Mouse (Mus musculus) heart, postnatal 25 days (tissue): ENCODE data around the gene Scel. TPM values are rescaled to one million over a fixed set of nuclear protein-coding genes. Genes with fewer than 3 reads are reported as not detected.
"Not testable (repeated sequence)": the region's sequence is repeated elsewhere in the genome, so short reads cannot be mapped to it uniquely, and the experiment has no call there.

Experiments used
- DNase-seq: peaks from one replicate; pipeline ENCODE4 v3.0.0; 2022; ENCODE audit warnings: low spot score
- intact Hi-C: fragments of 180-260 bp; cut with DNase I; formaldehyde crosslinking; loops from one replicate; pipeline ENCODE4 v1.15.1; 2025
- total RNA-seq, 2 experiments: library from RNA; stranded (reverse); gene quantifications; 2 replicates each; pipeline ENCODE4 v1.2.3; 2021

Gene Scel
- total RNA-seq = under 1 TPM; 0.28 to 0.49 TPM

DNA sequence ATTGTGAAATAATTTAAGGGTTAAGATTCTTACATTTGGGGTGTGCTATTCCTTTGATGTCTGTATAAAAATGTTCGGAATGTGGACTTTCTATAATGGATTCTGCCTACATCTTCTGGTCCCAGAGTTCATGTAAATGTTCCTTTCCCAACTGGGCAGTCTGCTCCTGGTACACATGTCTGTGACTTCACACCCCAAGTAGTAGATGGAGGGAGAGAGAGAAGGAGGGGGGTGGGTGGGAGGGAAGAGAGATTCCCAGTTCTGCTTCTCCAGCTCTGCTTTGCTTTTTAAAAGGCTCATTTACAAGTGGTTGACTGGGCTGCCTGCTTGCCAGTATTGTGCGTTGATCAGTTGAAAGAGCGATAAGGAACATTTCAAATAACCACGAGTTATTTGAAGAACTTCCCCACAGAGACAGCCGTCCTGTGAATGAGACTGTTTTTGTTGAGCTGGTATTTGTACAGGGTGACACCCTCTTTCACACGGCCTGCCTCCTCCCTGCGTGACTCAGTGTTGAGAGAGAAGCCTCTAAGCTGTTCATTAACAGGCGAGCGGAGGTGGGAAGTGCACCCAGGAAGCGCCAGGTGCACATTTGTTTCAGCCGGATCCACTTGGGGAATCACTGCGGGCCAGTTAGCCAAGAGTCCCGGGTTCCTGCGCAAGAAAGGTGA, at the start of gene Scel:
TSS of gene Scel (plus strand) at position 541 of the 671 bp plus-strand sequence.
- intact Hi-C loops = no loop called here

GRCm38 (mm10) chr14:103468691-103469463, 44.3 kb upstream of the Scel start:
- DNase-seq = no peak
- intact Hi-C loops = loop anchor here (5.0 kb wide), 3 partner anchors 37 to 247 kb away; partner anchors contain the start of gene Mycbp2

More for the DNA sequence above, at the start of gene Scel:
- DNase-seq = no peak

DNA sequence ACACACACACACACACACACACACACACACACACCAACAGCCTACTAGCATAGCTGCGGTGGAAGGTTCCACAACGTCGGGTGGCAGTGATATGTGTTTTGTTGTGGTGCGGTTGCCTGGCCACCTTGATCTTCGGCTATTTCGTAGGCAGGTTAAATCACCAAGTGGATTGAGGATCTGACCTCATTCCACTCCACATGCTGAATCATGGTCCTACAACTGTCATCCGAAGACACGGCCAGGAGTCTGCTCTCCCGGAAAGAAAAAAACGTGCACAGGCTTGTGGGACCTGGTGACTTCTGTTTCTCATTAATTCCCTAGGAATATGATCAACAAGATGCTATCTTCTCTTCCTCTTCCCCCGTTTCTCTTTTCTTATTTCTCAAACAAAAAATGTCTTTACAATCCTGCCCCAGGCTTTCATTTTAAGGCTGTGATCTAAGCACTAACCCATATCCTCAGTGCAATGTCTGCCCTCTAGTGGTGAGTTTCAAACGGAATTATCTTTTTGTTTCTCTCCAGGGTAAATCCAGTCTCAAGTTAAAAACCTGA, 43.6 kb upstream of the Scel start:
- DNase-seq = peak; percentile 13
- intact Hi-C loops = loop anchor here (5.0 kb wide), 4 partner anchors 37 to 247 kb away; partner anchors contain the start of gene Mycbp2

DNA sequence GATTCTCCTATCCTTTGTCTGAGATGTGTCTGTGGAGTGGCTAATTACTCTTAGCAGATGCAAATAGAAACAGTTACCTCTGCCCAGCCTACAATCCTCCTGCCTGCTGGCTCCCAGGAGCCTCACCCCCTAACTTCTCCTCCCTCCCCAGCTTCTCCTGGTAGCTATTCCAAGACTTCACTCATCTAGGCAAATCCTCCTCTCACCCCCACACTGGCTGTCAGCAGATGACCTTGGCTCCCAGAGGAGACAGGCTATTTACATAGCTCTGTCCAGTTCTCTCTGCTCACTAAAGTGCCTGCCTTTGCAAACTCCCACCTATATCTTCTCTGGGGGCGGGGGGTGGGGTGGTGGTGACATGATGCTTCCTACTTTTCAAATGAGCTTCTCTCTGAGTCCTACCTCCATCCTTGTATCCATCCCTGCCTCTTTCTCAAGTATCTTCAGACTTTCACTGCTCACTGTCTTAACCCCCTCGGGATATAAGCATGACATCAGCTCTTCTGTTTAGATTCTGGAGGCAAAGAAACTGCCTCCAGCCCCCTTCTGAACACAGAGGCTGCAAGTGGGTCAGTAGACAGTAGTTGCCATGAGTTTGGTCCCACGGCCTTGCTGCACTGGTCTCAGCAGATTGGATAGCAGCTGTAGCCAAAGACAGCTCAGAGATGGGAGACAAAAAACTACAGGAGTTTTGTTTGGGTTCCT, 41.9 kb upstream of the Scel start:
- intact Hi-C loops = loop anchor here (5.0 kb wide), 1 partner anchor 189 kb away; no protein-coding TSS in a partner anchor
- no peak for DNase-seq

- no peak for DNase-seq
Observed at GRCm38 (mm10) chr14:103471806-103472553, 41.2 kb upstream of the Scel start.

GRCm38 (mm10) chr14:103472554-103472905, 40.6 kb upstream of the Scel start:
- intact Hi-C loops = loop anchor here (5.0 kb wide), 1 partner anchor 190 kb away; no protein-coding TSS in a partner anchor
- no peak for DNase-seq

More at GRCm38 (mm10) chr14:103471806-103472553, 41.2 kb upstream of the Scel start:
- intact Hi-C loops = loop anchor here (5.0 kb wide), 1 partner anchor 190 kb away; no protein-coding TSS in a partner anchor

DNA sequence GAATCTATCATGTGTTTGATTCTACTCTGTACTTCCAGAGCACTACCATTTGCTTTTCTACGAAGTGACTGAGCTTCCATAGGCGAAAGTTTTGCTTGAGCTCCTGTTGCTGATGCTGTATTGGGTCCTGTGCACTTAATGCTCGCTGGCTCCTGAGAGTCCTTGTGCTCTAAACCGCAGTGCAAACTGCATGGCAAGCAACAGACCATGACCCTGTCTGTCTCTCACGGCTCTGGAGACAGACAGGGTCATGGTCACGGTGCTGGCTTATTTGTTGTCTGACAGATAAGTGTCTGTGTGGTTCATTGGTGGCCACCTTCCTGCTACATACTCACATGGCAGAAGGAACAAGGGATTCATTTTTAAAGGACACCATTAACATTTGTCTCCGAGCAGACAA, 37.8 kb upstream of the Scel start:
- intact Hi-C loops = no loop called here
- DNase-seq = no peak

GRCm38 (mm10) chr14:103476232-103476631, 36.9 kb upstream of the Scel start:
- DNase-seq, intact Hi-C loops: not testable (repeated sequence)

GRCm38 (mm10) chr14:103477281-103477680, 35.9 kb upstream of the Scel start:
- intact Hi-C loops = no loop called here
- DNase-seq = no peak

- DNase-seq = no peak
- intact Hi-C loops = no loop called here
Observed at GRCm38 (mm10) chr14:103477959-103478358, 35.2 kb upstream of the Scel start.

DNA sequence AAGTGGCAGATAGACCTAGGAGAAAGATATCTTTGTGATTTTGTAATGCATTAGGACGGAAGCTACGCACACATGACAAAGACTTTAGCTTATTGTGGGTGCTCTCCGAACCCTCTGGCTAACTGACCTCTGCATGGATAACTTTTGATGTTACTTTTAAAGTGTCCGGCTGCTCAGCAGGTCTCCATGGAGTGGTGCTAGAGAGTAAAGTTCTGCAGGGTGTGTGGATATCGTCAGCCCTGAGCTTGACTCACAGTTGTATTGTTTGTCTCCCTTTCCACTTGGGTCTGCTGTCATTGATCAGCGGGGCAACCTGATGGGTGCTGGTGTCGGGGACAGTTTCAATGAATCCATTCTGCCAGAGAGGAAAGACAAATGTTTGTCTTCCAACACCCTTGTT, 33.7 kb upstream of the Scel start:
- DNase-seq = no peak
- intact Hi-C loops = no loop called here

DNA sequence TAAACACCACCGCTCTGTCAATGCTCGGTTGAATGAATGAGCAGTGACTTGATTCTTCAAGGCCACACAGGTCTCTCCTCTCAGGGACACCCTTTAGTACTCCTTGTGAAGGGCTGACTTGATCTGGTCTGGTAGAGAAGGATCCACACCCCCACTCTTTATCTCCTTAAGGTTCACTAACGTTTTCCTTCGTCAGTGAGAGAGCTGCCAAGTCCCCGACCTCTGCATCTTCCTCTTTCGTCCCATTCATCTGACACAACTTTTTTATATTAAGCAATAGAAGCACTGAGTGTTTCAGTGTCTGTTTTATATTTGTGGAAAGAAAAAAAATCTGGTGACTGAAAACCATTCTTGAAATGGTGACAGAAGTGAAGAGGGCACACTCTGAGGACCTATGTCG, 31.6 kb upstream of the Scel start:
- intact Hi-C loops = no loop called here
- no peak for DNase-seq

GRCm38 (mm10) chr14:103485671-103486070, 27.5 kb upstream of the Scel start:
- no peak for DNase-seq
- intact Hi-C loops = no loop called here

- intact Hi-C loops = no loop called here
- no peak for DNase-seq
Observed at GRCm38 (mm10) chr14:103486974-103487373, 26.2 kb upstream of the Scel start.

DNA sequence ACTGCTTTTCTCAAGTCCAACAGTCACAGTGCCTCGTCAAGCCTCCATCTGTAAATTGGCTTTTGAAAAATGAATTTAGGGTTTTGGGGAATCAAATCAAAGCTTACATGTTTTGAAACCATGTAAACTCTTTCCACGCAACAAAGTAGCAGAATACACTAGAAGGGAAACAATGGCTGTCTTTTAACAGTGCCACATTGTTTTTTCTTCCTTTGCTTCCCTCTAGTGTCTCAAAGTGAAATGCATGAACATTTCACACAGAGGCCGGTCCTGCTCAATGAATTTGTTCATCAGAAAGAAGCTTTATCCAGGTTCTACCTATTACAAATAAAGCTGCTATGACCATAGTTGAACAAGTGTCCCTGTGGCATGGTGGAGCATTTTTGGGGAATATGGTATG, 24.5 kb upstream of the Scel start:
- intact Hi-C loops = no loop called here
- no peak for DNase-seq

DNA sequence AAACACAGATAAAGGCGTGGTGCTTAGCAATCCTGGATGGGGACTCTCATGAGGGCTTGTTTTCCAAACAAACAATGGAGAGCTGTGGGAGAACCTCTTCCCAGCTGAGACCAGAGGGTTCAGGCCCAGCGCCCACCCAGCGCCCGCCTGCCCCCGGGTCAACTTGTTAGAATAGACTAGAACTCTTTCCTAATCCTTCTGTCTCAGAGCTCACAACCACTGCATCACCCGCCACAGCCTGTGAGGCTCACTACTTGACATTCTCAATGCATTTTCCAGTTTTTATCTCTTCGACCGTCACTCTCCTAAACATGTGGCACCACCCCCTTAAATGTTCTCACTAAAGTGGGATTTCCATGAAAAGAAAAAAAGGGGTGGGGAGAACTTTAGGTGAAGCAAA, 14.9 kb upstream of the Scel start:
- DNase-seq = no peak
- intact Hi-C loops = no loop called here

- no peak for DNase-seq
- intact Hi-C loops = no loop called here
Observed at GRCm38 (mm10) chr14:103498613-103499012, 14.5 kb upstream of the Scel start.

- DNase-seq = no peak
- intact Hi-C loops = no loop called here
Observed at GRCm38 (mm10) chr14:103499060-103499459, 14.1 kb upstream of the Scel start.

GRCm38 (mm10) chr14:103500309-103500708, 12.8 kb upstream of the Scel start:
- intact Hi-C loops = no loop called here
- DNase-seq = no peak

GRCm38 (mm10) chr14:103500941-103501340, 12.2 kb upstream of the Scel start:
- intact Hi-C loops = no loop called here
- no peak for DNase-seq
